Mouse (Mus musculus) heart, postnatal 0 days (tissue): ENCODE results near the gene Tekt1. TPM values are rescaled to one million over a fixed set of nuclear protein-coding genes. Genes with fewer than 3 reads are reported as not detected.

Experiments used
- ATAC-seq: fragments of 200-750 bp; cut with Nextera tagmentation; 2 replicates; pipeline ENCODE4 v1.8.0; 2017; ENCODE audit warnings: low read depth, moderate number of reproducible peaks, moderate library complexity; ENCODE audit not compliant: insufficient read depth
- DNase-seq: peaks from one replicate; pipeline ENCODE4 v3.0.0-alpha.2; 2016; ENCODE audit warnings: low spot score
- H3K27ac ChIP-seq: fragments of 300-500 bp; sonication (generic); 2 replicates; pipeline ENCODE4 v1.5.1; 2014; ENCODE audit warnings: low read depth, mild to moderate bottlenecking
- H3K27me3 ChIP-seq: fragments of 300-500 bp; sonication (generic); 2 replicates; pipeline ENCODE4 v1.6.1; 2014; ENCODE audit warnings: low read length, mixed read lengths; ENCODE audit not compliant: control insufficient read depth, insufficient read depth
- H3K36me3 ChIP-seq: fragments of 300-500 bp; sonication (generic); replicated peaks from 2 replicates; pipeline ENCODE4 v1.6.1; 2014; ENCODE audit warnings: low read length, mixed read lengths; ENCODE audit not compliant: control insufficient read depth, insufficient read depth
- H3K4me1 ChIP-seq: fragments of 300-500 bp; sonication (generic); 2 replicates; pipeline ENCODE4 v1.6.1; 2014; ENCODE audit warnings: antibody characterized with exemption; ENCODE audit not compliant: control insufficient read depth, insufficient read depth
- H3K4me2 ChIP-seq: fragments of 300-500 bp; sonication (generic); 2 replicates; pipeline ENCODE4 v1.6.1; 2014; ENCODE audit warnings: low read depth, mild to moderate bottlenecking, low read length, moderate library complexity
- H3K4me3 ChIP-seq: fragments of 300-500 bp; sonication (generic); 2 replicates; pipeline ENCODE4 v1.5.1; 2014; ENCODE audit warnings: low read depth, low read length
- H3K9ac ChIP-seq: fragments of 300-500 bp; sonication (generic); replicated peaks from 2 replicates; pipeline ENCODE4 v1.6.1; 2014; ENCODE audit warnings: low read depth, low read length, mixed read lengths
- H3K9me3 ChIP-seq: fragments of 300-500 bp; sonication (generic); replicated peaks from 2 replicates; pipeline ENCODE4 v1.6.1; 2016; ENCODE audit warnings: low read length; ENCODE audit not compliant: control insufficient read depth
- CTCF ChIP-seq: IDR thresholded peaks from 2 replicates; pipeline ENCODE4 v1.5.1; 2016; ENCODE audit warnings: antibody characterized with exemption, control low read depth, low read depth
- EP300 ChIP-seq: IDR thresholded peaks from 2 replicates; pipeline ENCODE4 v1.6.1; 2016; ENCODE audit warnings: antibody characterized with exemption, low read depth
- WGBS: fragments of 180-500 bp; shearing (Covaris S2); extraction: QIAGEN DNeasy Blood & Tissue Kit; methylation state at CpG from one replicate; pipeline ENCODE4 v1.1.7; 2014; 5-methylcytosine and 5-hydroxymethylcytosine counted together
- microRNA-seq: library from miRNA; unstranded; fragments of <30 nt; microRNA quantifications from one replicate; pipeline ENCODE4, GENCODE M21; 2016
- polyA plus RNA-seq: library from polyadenylated mRNA; unstranded; fragments of >200 nt; fragmentation: Nextera tagmentation; extraction: Ambion mirVana; gene quantifications from 2 replicates; pipeline ENCODE4 v1.2.1, GENCODE M21; 2015
- total RNA-seq: library from RNA; depleted of rRNA; stranded (reverse); fragments of >200 nt; gene quantifications from 2 replicates; pipeline ENCODE4 v1.2.3, GENCODE M21; 2014; ENCODE audit warnings: low replicate concordance; rRNA removed

Tekt1 gene
- total and polyA plus RNA-seq, 2 experiments from 2014 or later: 0.19 TPM; not detected in 1

DNA sequence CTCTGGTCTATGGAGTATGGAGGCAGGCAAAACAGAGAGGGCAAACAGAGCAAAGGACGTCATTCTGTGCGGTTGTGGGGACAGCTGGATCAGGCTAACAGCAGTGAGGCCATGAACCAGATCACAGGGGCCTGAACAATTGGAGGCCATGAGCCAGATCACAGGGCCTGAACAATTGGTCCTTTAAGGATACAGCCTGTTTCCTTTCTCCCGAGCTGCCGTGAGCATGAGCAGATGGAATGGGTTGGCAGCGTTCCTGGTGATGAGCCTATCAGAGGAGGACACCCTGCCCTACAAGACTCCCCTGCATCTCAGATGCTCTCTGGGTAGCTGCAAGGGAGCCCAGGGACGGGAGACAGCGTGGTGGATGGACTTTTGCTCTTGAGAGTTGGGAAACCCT, 60.0 kb downstream of the Tekt1 start:
- Histone ChIP-seq H3K4me2 (peak overlapping the region; percentile 64), H3K4me1 (peaks cover 21% of the 10 kb centered on the region), H3K27ac (peak overlapping the region; percentile 89), H3K4me3 (peak overlapping the region; percentile 54), H3K9me3 (no peaks in the 10 kb centered on the region), H3K9ac (peak overlapping the region; percentile 48), H3K27me3 (no peaks in the 10 kb centered on the region), H3K36me3 (peaks cover 10% of the 10 kb centered on the region; the same call in 1 of the 2 replicates)
- TF ChIP-seq EP300 (no peak), CTCF (no peak)
- WGBS: 69% methylated on average over 7 of the region's 7 CpGs
- DNase-seq (peak; percentile 25), ATAC-seq (peak; percentile 59; the same call in 1 of the 2 replicates)

DNA sequence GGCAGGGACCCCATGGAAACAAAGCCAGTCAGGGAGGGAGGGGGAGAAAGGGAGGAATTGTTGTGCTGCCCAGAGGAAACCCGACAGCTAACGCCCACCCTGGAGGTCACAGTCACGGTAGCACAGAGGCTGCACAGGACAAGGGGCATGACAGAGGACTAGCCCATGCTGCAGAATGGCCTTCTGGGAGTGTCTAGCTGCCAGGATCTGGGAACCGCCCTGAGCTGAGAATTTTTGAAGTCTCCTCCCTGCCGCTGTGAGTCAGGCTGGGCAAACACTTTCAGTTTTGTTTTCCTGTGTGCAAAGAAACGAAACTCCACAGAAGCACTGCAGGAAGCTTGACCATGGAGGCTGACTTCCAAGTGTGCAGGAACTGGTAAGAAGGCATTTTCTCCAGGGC, 60.9 kb downstream of the Tekt1 start, which contains the start of gene Xaf1:
TSS of gene Xaf1 (plus strand) at position 296 of the 400 bp plus-strand sequence.
- peak within 1 kb of the TSS; percentile 48 for H3K9ac ChIP-seq
- no peaks in the 10 kb centered on the region for H3K27me3 ChIP-seq
- peak within 1 kb of the TSS; percentile 64 for H3K4me2 ChIP-seq

More for the DNA sequence above, 60.9 kb downstream of the Tekt1 start, which contains the start of gene Xaf1:
- WGBS: 6% methylated on average over 6 of the region's 6 CpGs
- TF ChIP-seq EP300 (no peak), CTCF (no peak)
- Histone ChIP-seq H3K9me3 (no peaks in the 10 kb centered on the region), H3K27ac (peak within 1 kb of the TSS; percentile 89), H3K4me1 (peaks cover 21% of the 10 kb centered on the region), H3K4me3 (peak within 1 kb of the TSS; percentile 54), H3K36me3 (peaks cover under 1% of the 10 kb centered on the region; the same call in 1 of the 2 replicates)
- ATAC-seq: peak; percentile 90
- peak; percentile 85 for DNase-seq

Small RNA genes within 50 kb of the gene (microRNA-seq; reads per million reads assigned to microRNA genes)
- gene Mir6338: not detected

Other genes with a start within 250 kb of the Tekt1 start
- gene Pitpnm3, start 226.7 kb downstream of the Tekt1 start, total RNA-seq: 0.27 and 1.0 TPM in 2 replicates
- 0.29 and 0.38 TPM in 2 replicates for gene Pitpnm3, start 226.7 kb downstream of the Tekt1 start, polyA plus RNA-seq
- not detected in 2 replicates for gene Gm43951, start 155.6 kb downstream of the Tekt1 start, total RNA-seq
- gene Gm43951, start 155.6 kb downstream of the Tekt1 start, polyA plus RNA-seq: 0.07 TPM in 1 of 2 replicates, not detected in the other
- gene 4933427D14Rik, start 155.0 kb downstream of the Tekt1 start, total RNA-seq: 5.5 TPM in 2 replicates
- gene 4933427D14Rik, start 155.0 kb downstream of the Tekt1 start, polyA plus RNA-seq: 4.4 and 4.5 TPM in 2 replicates
- 62.9 and 75.4 TPM in 2 replicates for gene Txndc17, start 154.9 kb downstream of the Tekt1 start, total RNA-seq
- gene Txndc17, start 154.9 kb downstream of the Tekt1 start, polyA plus RNA-seq: 151 and 155 TPM in 2 replicates
- gene Med31, start 146.8 kb downstream of the Tekt1 start, total RNA-seq: 13.2 and 15.2 TPM in 2 replicates
- gene Med31, start 146.8 kb downstream of the Tekt1 start, polyA plus RNA-seq: 30.8 and 33.0 TPM in 2 replicates
- gene Slc13a5, start 95.2 kb downstream of the Tekt1 start, total RNA-seq: not detected in 2 replicates
- gene Slc13a5, start 95.2 kb downstream of the Tekt1 start, polyA plus RNA-seq: not detected in 2 replicates
- 2.6 and 3.4 TPM in 2 replicates for gene Xaf1, start 60.8 kb downstream of the Tekt1 start, total RNA-seq
- 12.7 and 19.2 TPM in 2 replicates for gene Xaf1, start 60.8 kb downstream of the Tekt1 start, polyA plus RNA-seq
- not detected in 2 replicates for gene Fbxo39, start 48.0 kb downstream of the Tekt1 start, total RNA-seq
- not detected in 2 replicates for gene Fbxo39, start 48.0 kb downstream of the Tekt1 start, polyA plus RNA-seq
- 88.5 and 93.0 TPM in 2 replicates for gene Smtnl2, start 49.3 kb upstream of the Tekt1 start, total RNA-seq
- 72.9 and 79.2 TPM in 2 replicates for gene Smtnl2, start 49.3 kb upstream of the Tekt1 start, polyA plus RNA-seq
- gene Ggt6, start 73.1 kb upstream of the Tekt1 start, total RNA-seq: 5.3 TPM in 1 of 2 replicates, not detected in the other
- 0.05 TPM in 1 of 2 replicates, not detected in the other for gene Ggt6, start 73.1 kb upstream of the Tekt1 start, polyA plus RNA-seq
- gene Mybbp1a, start 78.9 kb upstream of the Tekt1 start, total RNA-seq: 20.5 and 20.9 TPM in 2 replicates
- 41.3 and 42.1 TPM in 2 replicates for gene Mybbp1a, start 78.9 kb upstream of the Tekt1 start, polyA plus RNA-seq
- 31.8 and 44.2 TPM in 2 replicates for gene Spns2, start 127.5 kb upstream of the Tekt1 start, total RNA-seq
- gene Spns2, start 127.5 kb upstream of the Tekt1 start, polyA plus RNA-seq: 2.4 and 2.9 TPM in 2 replicates
- not detected in 2 replicates for gene Spns3, start 188.1 kb upstream of the Tekt1 start, total RNA-seq
- 0.04 TPM in 2 replicates for gene Spns3, start 188.1 kb upstream of the Tekt1 start, polyA plus RNA-seq
- gene Ube2g1, start 244.8 kb upstream of the Tekt1 start, total RNA-seq: 47.5 and 51.1 TPM in 2 replicates
- 56.4 and 58.6 TPM in 2 replicates for gene Ube2g1, start 244.8 kb upstream of the Tekt1 start, polyA plus RNA-seq